Comparison of ENCODE assay signal across 11 mouse cellular contexts in genomic region chr8:106007891-106008290, GRCm38 (mm10). TPM values are rescaled to one million over a fixed set of nuclear protein-coding genes. Genes with fewer than 3 reads are reported as not detected.
"Had no signal": no experiment of that assay in that cellular context is flagged by ENCODE, and none has a peak within 500 bp of the region (broad histone marks: within the 10 kb centered on the region; RNA-seq: fewer than 3 reads in every experiment).

No protein-coding gene starts in this region.

RNA-seq across cellular contexts. Expression of gene Dpep2nb, which starts 2.1 kb away (rescaled TPM):
- polyA plus RNA-seq: limb, embryonic 12.5 days; liver, embryonic 14.5 days; lung, adult 2 months; midbrain, embryonic 11.5 days; thymus, adult 2 months had no signal

RNA-seq across cellular contexts. Expression of gene Dpep3, which starts 28.7 kb away (rescaled TPM):
- total RNA-seq: layer of hippocampus, postnatal 36 days; left cerebral cortex, postnatal 36 days had no signal
- polyA plus RNA-seq: kidney, embryonic 15.5 days; limb, embryonic 12.5 days; liver, embryonic 14.5 days; midbrain, embryonic 11.5 days; midbrain, embryonic 15.5 days; neural tube, embryonic 13.5 days; stomach, embryonic 14.5 days had no signal
